Mouse (Mus musculus) urinary bladder, postnatal 25 days (tissue): ENCODE measurements around the gene Golt1a.

Experiments used
- DNase-seq: peaks from one replicate; pipeline ENCODE4 v3.0.0; 2022; ENCODE audit warnings: low spot score

Gene Golt1a

DNA sequence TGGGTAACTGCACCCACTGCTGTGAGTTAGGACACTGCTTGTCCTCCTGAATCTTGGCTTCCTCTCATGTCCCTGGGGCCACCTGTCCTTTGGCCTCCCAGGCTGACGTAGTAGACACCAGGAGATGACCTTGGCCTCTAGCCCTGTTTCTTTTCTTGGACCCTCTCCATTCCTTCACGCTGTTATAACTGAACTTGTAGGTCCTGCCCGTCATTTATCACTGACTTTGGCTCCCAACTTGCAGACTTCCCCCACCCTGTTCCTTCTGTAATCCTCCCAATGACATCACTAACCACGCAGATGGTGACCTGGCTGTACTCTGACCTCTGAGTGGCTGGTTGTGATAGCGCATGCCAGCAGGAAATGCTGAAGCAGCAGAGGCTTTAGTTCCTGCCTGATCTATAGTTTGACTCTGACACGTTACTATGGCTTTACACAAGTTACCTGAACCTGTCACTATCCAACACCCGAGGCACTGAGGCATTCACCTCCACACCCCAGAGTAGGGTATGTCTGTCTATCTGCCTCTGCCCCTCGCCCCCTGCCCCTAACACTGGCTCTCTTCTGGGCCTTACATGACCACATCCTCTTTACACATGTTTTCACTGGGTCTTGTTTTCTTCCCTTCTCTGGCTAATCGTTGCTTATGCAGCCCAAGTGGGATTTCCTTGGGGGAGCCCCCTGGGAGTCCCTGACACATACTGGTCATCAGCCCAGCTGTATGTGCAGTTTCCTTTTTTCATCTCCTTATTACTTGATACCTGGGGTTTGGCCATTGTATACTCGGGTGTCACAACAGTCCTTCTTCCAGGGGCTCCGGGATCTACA is 38.3 kb downstream of the Golt1a start:
- no peak for DNase-seq

DNA sequence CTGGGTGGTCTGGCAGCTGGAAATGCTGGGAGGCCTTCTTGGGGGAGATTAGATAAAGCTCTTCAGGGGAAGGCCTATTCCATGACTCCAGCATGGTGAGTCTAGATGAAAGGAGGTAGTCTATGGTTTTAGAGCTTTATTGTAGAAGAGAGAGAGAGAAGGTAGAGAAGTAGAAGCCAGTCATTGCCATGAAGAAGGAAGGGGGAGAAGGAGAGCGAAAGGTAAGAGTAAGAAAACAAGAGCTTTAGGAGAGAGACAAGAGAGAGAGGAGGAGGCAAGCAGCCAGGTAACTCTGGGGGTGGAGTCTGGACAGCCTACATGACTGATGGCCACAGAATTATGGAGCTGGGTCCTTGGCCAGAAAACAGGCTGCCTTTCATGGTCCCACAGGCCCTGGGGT is 40.6 kb downstream of the Golt1a start, which contains the start of gene Ren1:
Gene Ren1, plus strand, starts transcription at position 301 of the 400 bp plus-strand sequence.
- DNase-seq, result no peak

DNA sequence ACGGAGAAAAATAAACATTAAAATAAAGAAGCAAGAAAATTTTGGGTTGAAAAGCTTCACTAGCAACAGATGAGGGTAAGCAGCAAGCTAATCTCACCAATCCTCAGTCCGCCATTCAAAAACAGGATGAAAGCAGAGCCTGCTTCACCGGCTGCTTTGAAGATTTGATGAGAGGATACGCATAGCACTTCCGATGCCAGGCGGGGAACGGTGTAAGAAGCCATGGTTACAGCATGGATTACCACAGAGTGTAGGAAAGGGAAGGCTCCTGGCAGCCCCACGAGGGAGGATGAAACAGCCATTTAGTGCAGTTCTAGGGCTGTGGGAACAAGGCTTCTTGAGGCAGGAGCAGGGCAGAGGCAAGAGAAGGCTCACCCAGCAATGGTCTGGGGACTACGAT is 42.2 kb downstream of the Golt1a start:
- no peak for DNase-seq

DNA sequence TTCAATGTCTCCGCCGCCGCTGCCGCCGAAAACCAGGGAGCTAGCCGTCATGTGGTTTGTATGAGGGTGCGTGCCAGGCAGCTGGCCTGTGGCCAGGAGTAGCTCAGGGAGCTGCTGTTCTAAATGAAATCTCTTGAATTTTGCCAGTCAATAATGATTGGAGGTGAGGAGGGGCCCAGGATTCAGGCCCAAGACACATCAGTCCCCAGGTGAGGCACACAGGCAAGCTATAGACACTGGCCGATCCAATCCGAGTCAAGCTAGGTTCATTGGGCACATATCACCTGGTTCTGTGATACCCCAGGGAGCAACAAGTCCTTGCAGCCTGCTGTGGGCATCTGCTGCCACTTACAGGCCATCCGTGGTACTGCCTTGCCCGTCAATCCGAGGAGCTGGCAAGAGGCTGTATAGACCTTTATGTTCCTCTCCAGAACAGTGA is 43.8 kb downstream of the Golt1a start:
- DNase-seq, result peak; percentile 65

DNA sequence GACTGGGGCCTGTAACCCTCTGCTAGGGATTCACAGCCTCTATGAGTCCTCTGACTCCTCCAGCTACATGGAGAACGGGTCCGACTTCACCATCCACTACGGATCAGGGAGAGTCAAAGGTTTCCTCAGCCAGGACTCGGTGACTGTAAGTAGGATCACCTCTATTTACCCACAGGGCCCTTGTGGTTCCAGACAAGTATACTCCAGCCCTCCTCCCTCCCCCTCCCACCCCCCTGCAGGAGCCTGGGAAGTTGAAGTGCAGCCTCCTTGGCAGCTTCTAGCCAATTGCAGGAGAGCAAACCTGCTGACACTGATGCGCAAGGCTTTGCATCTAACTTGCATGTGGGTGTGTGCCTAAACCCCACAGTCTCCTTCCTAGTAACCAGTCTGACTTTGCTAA is 45.9 kb downstream of the Golt1a start:
- no peak for DNase-seq

DNA sequence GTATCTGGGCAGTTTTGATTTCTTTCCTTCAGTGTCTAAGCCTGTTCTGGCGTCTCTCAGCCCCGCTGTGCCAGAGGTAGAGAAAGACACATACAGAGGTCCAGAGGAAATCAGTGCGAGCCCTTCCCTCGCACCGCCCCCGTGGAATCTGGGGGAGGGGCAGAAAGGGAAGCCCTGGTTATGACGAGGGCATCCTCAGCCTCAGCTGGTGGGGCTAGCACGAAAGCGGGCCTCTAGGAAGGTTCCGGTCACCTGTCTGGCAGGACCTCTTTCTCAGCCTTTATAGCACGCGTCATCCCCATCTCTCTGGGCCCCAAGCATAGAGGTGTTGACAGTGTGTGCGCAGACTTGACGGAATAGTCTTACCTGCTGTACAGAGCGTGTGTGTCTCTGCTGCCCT is 46.3 kb downstream of the Golt1a start:
- no peak for DNase-seq

DNA sequence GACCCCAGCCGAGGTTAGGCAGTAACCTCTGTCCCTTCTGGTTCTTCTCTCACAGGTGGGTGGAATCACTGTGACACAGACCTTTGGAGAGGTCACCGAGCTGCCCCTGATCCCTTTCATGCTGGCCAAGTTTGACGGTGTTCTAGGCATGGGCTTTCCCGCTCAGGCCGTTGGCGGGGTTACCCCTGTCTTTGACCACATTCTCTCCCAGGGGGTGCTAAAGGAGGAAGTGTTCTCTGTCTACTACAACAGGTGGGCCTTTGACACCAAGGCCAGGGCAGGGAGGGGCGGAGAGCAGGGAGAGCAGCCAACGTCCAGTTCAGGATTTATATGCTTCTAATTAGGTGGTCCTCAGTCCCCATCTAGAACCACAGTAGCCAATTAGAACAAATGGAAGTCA is 46.7 kb downstream of the Golt1a start:
- no peak for DNase-seq

DNA sequence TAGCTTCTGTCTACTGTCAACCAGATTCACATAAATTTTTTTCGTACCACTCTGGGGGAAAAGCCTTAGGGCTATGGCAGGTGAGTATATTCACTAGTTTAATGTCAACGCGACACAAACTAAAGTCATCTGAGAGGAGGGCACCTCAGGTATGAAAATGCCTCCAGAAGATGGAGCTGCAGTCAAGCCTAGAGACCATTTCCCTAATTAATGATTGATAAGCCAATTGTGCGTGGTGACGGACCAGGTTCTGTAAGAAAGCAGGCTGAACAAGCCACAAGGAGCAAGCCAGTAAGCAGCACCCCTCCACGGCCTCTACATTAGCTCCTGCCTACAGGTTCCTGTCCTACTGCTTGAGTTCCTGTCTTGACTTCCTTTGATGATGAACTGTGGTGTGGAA is 51.4 kb downstream of the Golt1a start:
- no peak for DNase-seq

DNA sequence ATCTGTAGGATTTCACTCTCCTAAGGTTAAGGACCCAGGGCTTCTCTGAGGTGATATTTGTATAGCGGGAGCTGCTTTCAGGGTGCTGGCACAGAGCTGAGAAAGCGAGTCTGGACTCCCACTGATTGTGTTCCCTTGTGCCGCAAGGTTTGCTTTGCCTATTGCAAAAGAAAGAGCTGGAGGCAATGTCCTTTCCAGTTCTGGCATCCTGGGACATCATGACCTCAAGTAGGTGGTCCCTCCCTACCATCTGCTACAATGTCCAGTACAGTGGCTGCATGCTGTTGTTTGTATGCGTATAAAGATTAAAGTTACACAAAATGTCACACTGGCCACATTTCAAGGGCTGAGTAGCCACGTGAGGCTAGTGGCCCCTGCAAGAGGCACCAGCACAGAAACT is 52.5 kb downstream of the Golt1a start:
- DNase-seq, result no peak

DNA sequence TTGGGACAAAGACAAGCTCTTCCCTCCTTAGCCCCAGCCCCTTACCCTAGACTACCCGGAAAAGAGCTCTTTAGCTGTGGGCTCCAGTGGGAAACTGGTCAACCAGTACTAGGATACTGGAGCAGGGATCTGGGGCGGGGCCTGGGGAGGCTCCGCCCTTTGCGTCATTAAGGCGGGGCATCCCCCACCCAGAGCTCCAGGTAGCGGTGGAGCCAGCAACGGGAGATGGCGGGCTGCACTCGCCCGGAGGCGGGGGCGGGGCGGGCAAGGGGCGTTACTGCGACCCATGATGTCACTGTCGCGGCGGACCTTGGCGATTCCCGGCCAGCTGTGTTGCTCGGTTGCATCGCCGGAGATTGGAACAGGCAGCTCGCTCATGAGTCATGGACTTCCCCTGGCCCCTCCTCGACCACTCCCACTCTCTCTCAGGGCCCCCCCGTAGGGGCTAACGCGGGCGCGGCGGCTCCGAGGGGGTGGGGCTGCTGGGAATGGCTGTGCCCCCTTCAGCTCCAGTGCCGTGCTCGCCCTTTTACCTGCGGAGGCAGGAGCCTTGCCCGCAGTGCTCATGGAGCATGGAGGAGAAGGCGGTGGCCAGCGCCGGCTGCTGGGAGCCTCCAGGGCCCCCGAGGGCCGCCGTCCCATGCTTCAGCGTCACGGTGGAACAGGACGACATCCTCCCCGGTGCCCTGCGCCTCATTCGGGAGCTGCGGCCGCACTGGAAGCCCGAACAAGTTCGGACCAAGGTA is 53.8 kb downstream of the Golt1a start, which contains the start of gene Etnk2:
Gene Etnk2, plus strand, starts transcription at position 297 of the 746 bp plus-strand sequence.
- DNase-seq, result peak; percentile 68

DNA sequence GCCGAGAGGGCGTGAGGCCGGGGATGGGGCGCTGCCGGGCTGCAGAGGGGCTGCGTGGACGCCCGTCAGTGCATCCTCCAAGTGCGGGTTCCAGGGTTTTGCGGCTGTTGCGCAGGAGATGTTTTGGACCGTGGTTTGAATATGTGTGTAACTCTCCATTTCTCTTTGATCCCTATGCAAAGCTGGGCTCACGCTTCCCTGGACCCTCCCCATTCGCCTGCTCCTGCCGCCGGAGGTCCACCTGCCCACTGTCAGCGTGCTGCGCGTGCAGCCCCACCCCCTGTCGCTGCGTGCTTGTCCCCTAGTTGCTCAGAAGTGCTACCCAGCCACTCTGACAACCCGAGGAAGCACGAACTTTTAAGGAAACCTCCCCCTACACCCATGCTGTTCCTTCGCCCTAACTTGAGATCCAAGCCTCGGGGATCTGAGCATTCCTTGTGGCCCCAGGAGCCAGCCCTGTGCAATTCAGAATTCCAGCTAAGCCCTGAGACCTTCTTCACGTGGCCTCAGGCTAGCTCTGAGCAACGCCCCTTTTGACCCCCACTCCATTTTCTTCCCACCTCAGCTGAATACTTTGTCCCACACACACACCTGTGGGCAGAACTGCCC is 54.5 kb downstream of the Golt1a start:
- no peak for DNase-seq

DNA sequence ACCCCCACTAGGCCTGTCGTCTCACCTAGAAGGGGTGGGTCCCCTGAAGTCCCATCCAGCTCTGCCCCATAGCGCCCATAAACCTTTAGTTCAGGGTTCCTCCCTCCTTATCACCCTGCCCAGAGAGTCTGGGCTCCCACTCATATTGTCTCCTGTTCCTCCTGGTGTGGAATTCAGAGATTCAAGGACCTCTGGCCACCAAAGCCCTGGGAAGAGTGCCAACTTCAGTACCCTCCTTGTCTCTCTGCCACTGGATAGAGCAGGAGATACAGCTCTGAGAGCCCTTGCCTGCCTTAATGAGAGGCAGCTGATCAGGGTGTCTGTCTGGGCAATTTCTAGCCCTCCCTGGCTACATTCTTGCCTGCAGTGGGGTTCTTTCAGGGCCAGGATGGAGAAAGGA is 55.3 kb downstream of the Golt1a start:
- no peak for DNase-seq

DNA sequence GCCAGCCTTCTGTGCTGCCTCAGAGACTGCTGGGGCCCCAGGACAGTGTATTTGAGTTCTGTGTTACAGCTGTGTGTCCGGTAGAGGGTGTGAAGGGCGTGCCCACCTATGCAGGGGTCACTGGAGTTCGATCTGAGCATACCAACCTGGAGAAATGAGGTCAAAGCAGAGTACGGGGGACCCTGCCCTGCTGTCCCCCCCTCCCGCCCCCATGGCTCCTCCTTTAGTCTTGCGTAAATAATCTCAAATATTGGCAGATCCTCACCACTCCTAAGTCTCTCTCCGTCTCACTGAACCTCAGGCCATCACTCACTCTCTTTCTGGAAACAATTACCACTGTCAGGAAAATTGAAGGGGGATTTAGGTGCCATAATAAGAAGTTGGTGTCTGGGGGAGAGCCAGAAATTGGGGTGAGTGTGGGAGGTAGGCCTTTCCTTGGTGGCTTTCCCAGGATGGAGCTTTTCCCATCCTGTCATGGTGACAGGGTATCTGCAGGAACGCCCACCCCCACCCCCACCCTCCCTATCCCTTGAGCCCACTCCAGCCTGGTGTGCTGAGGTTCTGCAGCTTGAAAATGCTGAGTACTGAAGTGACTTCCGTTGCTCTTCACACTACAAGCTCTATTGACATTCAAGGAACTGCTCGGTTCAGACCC is 57.5 kb downstream of the Golt1a start:
- DNase-seq, result no peak

DNA sequence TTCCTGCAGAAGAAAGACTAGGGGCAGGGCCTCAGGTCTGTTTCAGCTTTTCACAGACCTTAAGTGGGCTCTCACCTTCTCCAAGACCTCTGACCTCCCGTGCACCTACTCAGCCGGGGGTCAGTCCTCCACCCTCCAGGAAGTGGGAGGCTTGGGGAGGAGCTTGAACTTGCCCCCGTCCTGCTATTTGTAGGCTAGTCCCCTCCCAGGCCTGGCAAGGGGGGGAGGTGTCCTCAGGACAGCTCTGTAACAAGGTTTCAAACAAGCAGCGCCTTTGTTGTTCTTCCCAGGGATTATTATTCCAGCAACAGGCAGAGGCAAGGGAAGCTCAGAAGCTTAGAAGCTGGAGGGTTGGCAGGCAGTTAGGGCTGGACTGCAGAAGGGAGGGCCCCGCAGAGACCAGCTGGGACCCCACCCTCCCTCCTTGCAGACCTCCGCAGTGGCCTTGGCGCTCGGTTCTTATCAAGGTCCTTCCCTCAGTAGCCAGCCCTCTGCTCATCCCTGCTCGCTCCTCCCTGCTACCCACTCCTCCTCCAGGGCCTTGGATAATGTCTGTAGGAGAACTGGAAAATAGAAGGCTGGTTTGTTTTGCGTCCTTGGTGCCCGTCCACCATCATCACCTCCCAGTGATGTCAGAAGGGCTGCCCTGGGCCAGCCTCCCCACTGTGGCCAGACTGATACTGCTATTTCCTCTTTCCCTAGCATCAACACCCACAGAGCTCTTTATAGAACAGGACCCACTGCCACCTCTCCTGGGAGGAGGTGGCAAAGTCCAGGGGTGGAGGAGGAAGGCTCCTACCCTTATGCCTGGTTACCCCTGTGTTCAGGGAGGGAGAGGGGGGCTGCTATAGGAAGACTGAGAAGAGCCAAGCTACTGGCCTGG is 58.2 kb downstream of the Golt1a start:
- DNase-seq, result no peak

DNA sequence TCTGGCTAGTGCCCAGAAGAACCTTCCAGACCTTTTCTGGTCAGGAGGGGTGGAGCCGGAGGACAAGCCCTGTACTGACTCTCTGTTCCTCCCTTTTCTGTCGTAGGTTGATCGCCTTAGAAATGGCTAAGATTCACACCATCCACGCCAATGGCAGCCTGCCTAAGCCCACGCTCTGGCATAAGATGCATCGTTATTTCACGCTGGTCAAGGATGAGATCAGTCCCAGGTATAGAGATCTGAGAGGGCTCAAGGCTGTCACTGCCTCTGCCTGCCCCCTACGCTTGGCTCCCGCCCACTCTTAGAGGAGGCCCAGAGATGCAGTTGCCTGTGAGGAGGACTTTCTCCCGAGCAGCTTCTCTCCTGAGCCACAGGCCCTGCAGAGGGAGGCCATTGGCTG is 59.0 kb downstream of the Golt1a start:
- DNase-seq, result no peak

DNA sequence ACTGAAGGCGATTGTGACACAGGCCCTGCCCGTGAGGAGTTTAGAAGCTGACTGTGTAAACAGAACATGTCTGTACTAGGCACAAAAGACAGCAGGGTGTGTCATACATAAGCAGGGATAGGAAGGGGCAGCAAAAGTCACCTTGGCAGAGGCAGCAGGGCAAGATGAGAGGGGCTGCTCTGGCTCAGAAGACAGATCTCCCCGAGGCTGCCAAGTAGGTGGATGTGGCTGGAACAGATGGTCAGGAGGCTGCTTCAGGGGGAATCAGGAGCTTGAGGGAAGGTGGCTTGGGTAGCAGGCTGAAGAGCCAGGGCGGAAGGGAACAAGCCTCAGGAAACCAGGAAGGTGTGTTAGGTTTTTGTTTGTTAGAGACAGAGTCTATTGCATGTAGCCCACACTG is 60.8 kb downstream of the Golt1a start:
- DNase-seq, result no peak

DNA sequence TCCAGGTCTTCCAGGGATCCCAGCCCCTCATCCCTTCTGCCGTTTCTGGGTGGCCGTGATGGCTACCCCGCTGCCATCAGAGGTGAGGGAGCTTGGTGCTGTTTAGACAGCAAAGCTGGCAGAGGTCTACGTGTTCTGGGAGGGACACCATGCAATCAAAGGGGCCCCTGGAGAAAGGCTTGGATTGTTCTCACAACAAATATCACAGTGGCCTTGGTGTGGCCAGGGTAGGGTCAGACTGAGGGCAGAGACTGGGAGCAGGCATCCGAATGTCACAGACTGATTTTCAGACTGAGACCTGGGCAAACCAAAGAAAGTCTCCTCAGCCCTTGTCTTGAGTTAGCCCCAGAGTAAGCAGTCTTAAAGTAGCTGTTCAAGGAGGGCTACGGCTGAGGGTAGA is 61.8 kb downstream of the Golt1a start:
- DNase-seq, result no peak

DNA sequence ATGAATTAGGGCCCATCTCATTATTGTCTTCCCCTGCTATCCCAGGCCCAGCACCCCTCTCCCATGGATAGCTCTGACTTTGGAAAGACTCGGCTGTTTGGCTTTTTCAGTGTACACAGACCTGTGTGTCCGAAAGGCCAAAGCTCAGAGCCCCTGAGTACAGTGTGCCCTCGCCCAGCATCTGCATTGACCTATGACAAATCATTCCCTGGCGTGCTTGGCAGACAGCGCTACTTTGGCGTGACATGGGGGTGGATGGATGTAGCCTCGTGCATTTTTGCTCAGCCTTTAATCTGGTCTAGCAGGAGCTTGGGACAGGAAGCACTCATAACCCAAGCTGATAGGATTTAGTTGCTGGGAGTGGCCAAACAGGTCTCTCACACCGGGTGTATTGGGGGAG is 62.5 kb downstream of the Golt1a start:
- DNase-seq, result no peak
